Mouse (Mus musculus) kidney, embryonic 16.5 days (tissue): Measurements from ENCODE around the gene Atp2a1. TPM values are rescaled to one million over a fixed set of nuclear protein-coding genes. Genes with fewer than 3 reads are reported as not detected.

ENCODE experiments used
- ATAC-seq: fragments of 200-750 bp; cut with Nextera tagmentation; 2 replicates; pipeline ENCODE4 v1.8.0; 2017; ENCODE audit warnings: moderate TSS enrichment; ENCODE audit not compliant: low FRiP score, low TSS enrichment
- H3K27ac ChIP-seq: fragments of 300-500 bp; sonication (generic); 2 replicates; pipeline ENCODE4 v1.5.1; 2014; ENCODE audit warnings: low read length
- H3K27me3 ChIP-seq: fragments of 300-500 bp; sonication (generic); 2 replicates; pipeline ENCODE4 v1.6.1; 2014; ENCODE audit warnings: low read length, control low read depth, mixed read lengths; ENCODE audit not compliant: insufficient read depth
- H3K36me3 ChIP-seq: fragments of 300-500 bp; sonication (generic); 2 replicates; pipeline ENCODE4 v1.6.1; 2014; ENCODE audit warnings: low read length, control low read depth, mixed read lengths; ENCODE audit not compliant: insufficient read depth
- H3K4me1 ChIP-seq: fragments of 300-500 bp; sonication (generic); 2 replicates; pipeline ENCODE4 v1.6.1; 2014; ENCODE audit warnings: low read length, control low read depth, mixed read lengths; ENCODE audit not compliant: insufficient read depth
- H3K4me2 ChIP-seq: fragments of 300-500 bp; sonication (generic); replicated peaks from 2 replicates; pipeline ENCODE4 v1.6.1; 2014; ENCODE audit warnings: low read depth, low read length
- H3K4me3 ChIP-seq: fragments of 300-500 bp; sonication (generic); 2 replicates; pipeline ENCODE4 v1.5.1; 2014; ENCODE audit warnings: mild to moderate bottlenecking, low read length
- H3K9ac ChIP-seq: fragments of 300-500 bp; sonication (generic); replicated peaks from 2 replicates; pipeline ENCODE4 v1.6.1; 2014; ENCODE audit warnings: low read length
- H3K9me3 ChIP-seq: fragments of 300-500 bp; sonication (generic); 2 replicates; pipeline ENCODE4 v1.6.1; 2016; ENCODE audit warnings: low read length, control low read depth
- WGBS: fragments of 180-500 bp; shearing (Covaris S2); extraction: QIAGEN DNeasy Blood & Tissue Kit; methylation state at CpG from one replicate; pipeline ENCODE4 v1.1.7; 2014; 5-methylcytosine and 5-hydroxymethylcytosine counted together
- polyA plus RNA-seq: library from polyadenylated mRNA; unstranded; fragments of >200 nt; fragmentation: Nextera tagmentation; extraction: Ambion mirVana; gene quantifications from 2 replicates; pipeline ENCODE4 v1.2.1, GENCODE M21; 2015

Atp2a1 gene
- polyA plus RNA-seq, 1 experiment from 2014 or later = 7.8 TPM

DNA sequence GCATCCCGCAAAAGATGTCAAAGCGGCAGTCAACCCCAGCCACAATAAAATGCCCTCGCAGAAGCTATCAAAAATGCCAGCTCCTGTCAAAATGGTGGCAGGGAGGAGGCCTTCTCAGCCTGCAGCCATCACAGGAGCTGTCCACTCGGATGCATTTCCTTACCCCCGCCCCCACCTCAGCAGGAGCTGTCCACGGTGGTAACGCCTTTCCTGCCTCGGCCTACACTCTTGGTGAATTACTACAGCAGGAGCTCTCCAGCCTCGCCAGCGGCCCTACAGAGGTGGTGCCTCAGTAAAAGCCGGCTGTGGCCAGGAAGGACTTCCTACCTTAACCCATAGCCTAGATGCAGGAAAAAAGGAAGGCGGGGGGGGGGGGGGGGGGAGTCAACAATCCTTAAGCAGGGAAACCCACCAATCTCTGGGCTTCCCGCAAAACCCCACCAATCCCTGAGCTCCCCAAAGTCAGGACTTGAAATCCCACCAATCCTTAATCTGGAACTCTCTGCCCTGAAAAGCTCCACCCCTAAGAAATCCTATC lies 35.5 kb downstream of the Atp2a1 start:
- Histone ChIP-seq H3K27me3 (no peaks in the 10 kb centered on the region), H3K27ac (no peak overlapping the region), H3K4me1 (peaks cover 17% of the 10 kb centered on the region), H3K9me3 (0 out of 2 replicates have a peak, but pooled peaks cover 5% of the 10 kb centered on the region), H3K4me3 (no peak overlapping the region), H3K36me3 (no peaks in the 10 kb centered on the region), H3K4me2 (no peak overlapping the region), H3K9ac (no peak overlapping the region)
- ATAC-seq = no peak
- 50% methylated on average over 12 of the region's 13 CpGs for WGBS

DNA sequence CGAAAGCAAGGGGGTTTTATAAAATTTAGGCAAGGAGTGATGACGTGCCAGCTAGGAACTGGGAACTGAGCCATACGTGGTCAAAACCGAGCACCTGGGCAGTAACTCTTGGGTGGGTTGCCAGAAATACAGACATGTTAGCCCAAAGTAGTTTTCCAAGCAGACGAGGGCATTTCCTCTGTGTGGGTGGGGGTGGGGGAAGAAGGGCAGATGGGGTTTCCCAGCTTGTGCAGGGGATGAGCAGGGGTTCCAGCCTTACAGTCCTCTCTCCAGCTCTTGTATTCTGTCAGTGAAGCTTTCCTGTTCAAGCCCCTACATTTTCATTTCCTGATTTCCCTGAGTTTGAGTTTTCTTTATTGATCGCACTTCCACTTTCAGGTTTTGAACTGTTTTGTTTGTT lies 38.7 kb downstream of the Atp2a1 start:
- WGBS = 79% methylated on average over 6 of the region's 6 CpGs
- H3K27me3 ChIP-seq = no peaks in the 10 kb centered on the region
- 0 out of 2 replicates have a peak, but pooled peaks cover 5% of the 10 kb centered on the region for H3K9me3 ChIP-seq
- H3K27ac ChIP-seq = no peak overlapping the region
- no peak overlapping the region for H3K4me3 ChIP-seq
- peaks cover 9% of the 10 kb centered on the region for H3K4me1 ChIP-seq
- no peak overlapping the region for H3K4me2 ChIP-seq
- ATAC-seq = no peak
- no peaks in the 10 kb centered on the region for H3K36me3 ChIP-seq
- H3K9ac ChIP-seq = no peak overlapping the region

- Histone ChIP-seq H3K9ac (no peak overlapping the region), H3K4me3 (no peak overlapping the region), H3K27me3 (no peaks in the 10 kb centered on the region), H3K36me3 (no peaks in the 10 kb centered on the region), H3K27ac (no peak overlapping the region), H3K4me1 (peaks cover 5% of the 10 kb centered on the region), H3K9me3 (0 out of 2 replicates have a peak, but pooled peaks cover 5% of the 10 kb centered on the region), H3K4me2 (no peak overlapping the region)
- ATAC-seq = no peak
- 83% methylated on average over 5 of the region's 5 CpGs for WGBS
Observed at GRCm38 (mm10) chr7:126421756-126422155, 41.2 kb downstream of the Atp2a1 start.

DNA sequence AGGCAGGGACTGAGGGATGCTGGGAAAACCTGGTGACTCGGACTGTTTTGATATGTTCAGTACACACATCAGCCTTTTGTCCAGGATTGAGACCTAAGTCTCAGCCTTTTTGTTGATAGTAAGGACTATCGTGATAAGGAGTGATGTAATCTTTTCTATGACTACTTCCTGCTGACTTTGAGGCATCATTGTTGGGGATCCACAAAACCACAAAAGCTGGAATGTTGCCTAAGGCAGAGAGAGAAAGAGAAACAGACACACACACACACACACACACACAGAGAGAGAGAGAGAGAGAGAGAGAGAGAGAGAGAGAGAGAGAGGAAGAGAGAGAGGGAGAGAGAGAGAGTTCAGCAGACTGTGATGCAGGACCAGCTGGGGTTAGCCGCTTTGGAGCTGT lies 44.4 kb downstream of the Atp2a1 start:
- H3K9ac ChIP-seq = no peak overlapping the region
- ATAC-seq = no peak
- H3K27ac ChIP-seq = no peak overlapping the region
- no peak overlapping the region for H3K4me3 ChIP-seq
- H3K4me2 ChIP-seq = no peak overlapping the region
- H3K27me3 ChIP-seq = no peaks in the 10 kb centered on the region
- no peaks in the 10 kb centered on the region for H3K36me3 ChIP-seq
- 60% methylated on average over 3 of the region's 3 CpGs for WGBS
- no peaks in the 10 kb centered on the region for H3K9me3 ChIP-seq
- H3K4me1 ChIP-seq = peaks cover 7% of the 10 kb centered on the region

- Histone ChIP-seq H3K9me3 (no peaks in the 10 kb centered on the region), H3K27ac (no peak overlapping the region), H3K9ac (no peak overlapping the region), H3K4me1 (peaks cover 7% of the 10 kb centered on the region), H3K4me3 (no peak overlapping the region), H3K36me3 (no peaks in the 10 kb centered on the region), H3K27me3 (no peaks in the 10 kb centered on the region), H3K4me2 (no peak overlapping the region)
- no peak for ATAC-seq
- 89% methylated on average over 4 of the region's 4 CpGs for WGBS
Observed at GRCm38 (mm10) chr7:126417606-126418005, 45.3 kb downstream of the Atp2a1 start.

DNA sequence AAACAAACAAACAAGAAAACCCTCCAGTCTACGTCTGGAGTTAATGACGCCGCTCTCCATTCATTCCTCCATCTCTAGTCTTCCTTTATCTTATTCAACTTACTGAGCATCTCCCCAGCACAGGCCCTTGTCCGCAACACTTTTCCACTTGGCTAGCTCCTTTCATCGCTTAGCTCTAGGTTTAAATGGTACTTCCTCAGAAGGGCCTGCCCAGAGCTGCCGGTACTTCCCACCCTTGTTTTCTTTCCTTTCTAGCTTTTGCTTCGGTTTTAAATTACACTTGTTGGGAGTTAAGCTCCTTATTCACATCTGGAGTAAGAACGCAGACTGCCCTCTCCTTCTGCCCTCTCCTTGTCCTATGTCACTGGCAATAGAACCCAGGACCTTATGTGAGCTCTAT lies 45.9 kb downstream of the Atp2a1 start:
- H3K9me3 ChIP-seq = no peaks in the 10 kb centered on the region
- peaks cover 7% of the 10 kb centered on the region for H3K4me1 ChIP-seq
- 40% methylated on average over 8 of the region's 8 CpGs for WGBS
- no peaks in the 10 kb centered on the region for H3K36me3 ChIP-seq
- H3K27ac ChIP-seq = no peak overlapping the region
- no peaks in the 10 kb centered on the region for H3K27me3 ChIP-seq
- H3K9ac ChIP-seq = no peak overlapping the region
- H3K4me3 ChIP-seq = no peak overlapping the region
- no peak for ATAC-seq
- H3K4me2 ChIP-seq = no peak overlapping the region

- Histone ChIP-seq H3K4me1 (peaks cover 7% of the 10 kb centered on the region), H3K27me3 (no peaks in the 10 kb centered on the region), H3K36me3 (no peaks in the 10 kb centered on the region), H3K9me3 (no peaks in the 10 kb centered on the region), H3K4me3 (no peak overlapping the region), H3K4me2 (no peak overlapping the region), H3K27ac (no peak overlapping the region), H3K9ac (no peak overlapping the region)
- ATAC-seq = no peak
- 51% methylated on average over 2 of the region's 2 CpGs for WGBS
Observed at GRCm38 (mm10) chr7:126416615-126417014, 46.3 kb downstream of the Atp2a1 start.

DNA sequence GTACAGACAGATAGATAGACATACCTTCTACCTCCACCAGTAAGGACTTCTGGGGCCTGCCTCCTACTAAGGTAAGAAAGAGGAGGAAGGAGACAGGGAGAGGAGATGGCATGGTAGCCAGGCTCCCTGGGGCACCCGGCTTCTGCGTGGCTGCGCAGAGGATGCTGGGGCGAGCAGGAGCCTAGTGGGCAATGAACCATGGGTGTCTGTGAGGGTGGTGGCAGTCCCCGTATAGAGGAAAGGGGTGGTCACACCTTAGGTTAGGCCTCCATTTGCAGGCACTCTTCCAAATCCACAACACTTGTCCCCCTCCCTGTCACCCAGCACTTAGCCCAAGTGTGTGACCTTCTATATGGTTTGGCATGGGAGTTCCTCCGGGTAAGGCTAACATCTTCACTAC lies 48.2 kb downstream of the Atp2a1 start, which contains the start of gene Cd19:
TSS of gene Cd19 (minus strand) at position 165 of the 400 bp plus-strand sequence.
- Histone ChIP-seq H3K9me3 (no peaks in the 10 kb centered on the region), H3K27me3 (no peaks in the 10 kb centered on the region), H3K36me3 (no peaks in the 10 kb centered on the region), H3K9ac (no peak within 1 kb of the TSS; the same call in 1 of the 2 replicates), H3K27ac (no peak within 1 kb of the TSS), H3K4me2 (no peak within 1 kb of the TSS), H3K4me3 (no peak within 1 kb of the TSS), H3K4me1 (peaks cover 7% of the 10 kb centered on the region)
- no peak for ATAC-seq
- WGBS = 87% methylated on average over 6 of the region's 6 CpGs

GRCm38 (mm10) chr7:126411061-126411460 lies 51.8 kb downstream of the Atp2a1 start:
- Histone ChIP-seq H3K4me1 (no peaks in the 10 kb centered on the region), H3K27ac (no peak overlapping the region), H3K9me3 (no peaks in the 10 kb centered on the region), H3K4me3 (no peak overlapping the region), H3K9ac (no peak overlapping the region), H3K27me3 (no peaks in the 10 kb centered on the region), H3K4me2 (no peak overlapping the region), H3K36me3 (no peaks in the 10 kb centered on the region)
- no peak for ATAC-seq
- 95% methylated on average over 4 of the region's 4 CpGs for WGBS

GRCm38 (mm10) chr7:126408686-126409085 lies 54.2 kb downstream of the Atp2a1 start:
- no peak overlapping the region for H3K27ac ChIP-seq
- H3K36me3 ChIP-seq = no peaks in the 10 kb centered on the region
- ATAC-seq = no peak
- H3K27me3 ChIP-seq = no peaks in the 10 kb centered on the region
- no peaks in the 10 kb centered on the region for H3K9me3 ChIP-seq
- H3K4me1 ChIP-seq = no peaks in the 10 kb centered on the region
- H3K4me3 ChIP-seq = no peak overlapping the region
- 77% methylated on average over 2 of the region's 2 CpGs for WGBS
- H3K4me2 ChIP-seq = no peak overlapping the region
- no peak overlapping the region for H3K9ac ChIP-seq
